Mouse (Mus musculus) testis, postnatal 10 days (tissue): ENCODE data around the gene Cd52.
A peak's percentile ranks its signal among the peaks of the same experiment; 100 is the strongest.

Experiments
- DNase-seq: peaks from one replicate; pipeline ENCODE4 v3.0.0; 2021; ENCODE audit warnings: low spot score

Gene Cd52

DNA sequence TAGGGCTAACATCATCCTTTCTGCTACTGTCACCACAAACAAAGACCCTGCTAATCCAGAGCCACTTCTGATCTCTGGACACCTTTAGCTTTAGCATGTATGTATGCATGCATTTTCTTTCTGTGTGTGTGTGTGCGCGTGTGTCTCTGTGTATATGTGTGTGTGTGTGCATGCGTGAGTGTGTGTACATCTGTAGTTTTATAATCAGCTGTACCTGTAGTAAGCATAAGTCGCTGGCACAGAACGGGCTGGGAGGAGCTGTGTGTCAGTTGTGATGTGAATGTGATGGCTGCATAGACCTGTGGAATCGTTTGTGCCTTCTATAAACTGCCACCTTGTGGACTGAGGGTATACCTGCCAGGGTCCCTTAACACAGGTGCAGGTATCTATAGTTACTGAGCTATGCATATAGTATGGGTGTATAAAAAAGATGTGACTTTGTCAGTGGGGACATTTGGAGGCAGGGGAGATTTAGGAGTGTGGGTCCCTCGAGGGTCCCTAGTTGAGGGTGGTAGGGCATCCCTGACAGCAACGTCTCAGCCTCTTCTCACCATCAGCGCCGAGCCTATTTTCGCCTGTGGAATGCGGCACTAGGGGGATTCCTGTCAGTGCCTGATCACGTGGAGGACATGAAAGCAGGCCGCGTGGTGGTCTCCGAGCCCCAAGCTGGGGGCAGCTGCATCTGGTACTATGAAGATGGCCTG, 4.2 kb downstream of the Cd52 start:
- DNase-seq = no peak

DNA sequence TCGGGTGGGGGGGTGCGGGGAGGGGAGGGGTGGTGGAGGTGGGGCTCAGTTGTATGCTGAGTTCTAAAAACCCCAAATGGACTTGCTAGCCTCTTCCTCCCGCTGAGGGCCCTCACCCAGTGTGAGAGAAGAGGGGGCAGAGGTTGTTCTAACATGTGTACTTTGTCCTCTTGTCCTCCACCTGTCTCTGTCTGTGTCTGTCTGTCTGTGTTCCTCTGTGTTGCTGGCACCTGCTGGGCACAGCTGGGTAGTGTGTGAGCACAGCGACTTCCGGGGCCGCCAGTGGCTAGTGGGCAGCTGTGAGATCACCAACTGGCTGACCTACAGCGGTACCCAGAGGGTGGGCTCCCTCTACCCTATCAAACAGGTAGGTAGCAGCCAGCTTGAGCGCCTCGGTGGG, 5.9 kb downstream of the Cd52 start:
- DNase-seq = no peak

DNA sequence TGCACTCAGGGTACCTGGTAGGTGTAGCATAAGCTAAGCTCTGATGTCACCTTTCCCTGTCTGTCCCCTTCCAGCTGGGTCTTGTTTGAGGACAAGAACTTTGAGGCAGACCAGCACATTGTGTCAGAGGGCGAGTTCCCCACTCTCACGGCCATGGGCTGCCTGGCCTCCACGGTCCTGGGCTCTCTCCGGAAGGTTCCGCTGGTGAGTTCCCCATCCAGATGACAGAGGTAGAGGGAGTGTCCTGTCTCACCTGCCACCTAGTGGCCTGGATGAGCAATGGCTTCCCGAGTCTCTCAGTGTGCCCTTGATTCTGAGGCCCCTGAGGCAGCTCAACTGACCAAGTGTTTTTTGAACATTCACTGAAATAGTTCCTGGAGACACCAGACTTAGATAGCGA, 7.5 kb downstream of the Cd52 start:
- DNase-seq = no peak

DNA sequence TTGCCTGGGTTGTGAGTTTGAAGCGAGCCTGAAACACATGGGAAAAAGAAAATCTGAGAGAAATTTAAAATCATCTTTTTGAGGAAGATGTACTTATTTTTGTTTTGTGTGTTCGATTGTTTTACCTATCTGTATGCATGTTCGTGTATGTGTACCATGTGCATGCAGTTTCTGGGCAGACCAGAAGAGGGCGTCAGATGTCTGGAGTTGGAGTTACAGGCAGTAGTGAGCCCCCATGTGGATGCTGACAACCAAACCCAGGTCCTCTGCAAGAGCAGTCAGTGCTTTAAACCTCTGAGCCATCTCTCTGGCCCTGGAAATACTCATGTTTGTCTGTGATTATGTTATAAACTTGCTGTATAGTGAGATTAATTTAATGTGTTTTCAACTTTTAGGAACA, 9.9 kb downstream of the Cd52 start:
- no peak for DNase-seq

DNA sequence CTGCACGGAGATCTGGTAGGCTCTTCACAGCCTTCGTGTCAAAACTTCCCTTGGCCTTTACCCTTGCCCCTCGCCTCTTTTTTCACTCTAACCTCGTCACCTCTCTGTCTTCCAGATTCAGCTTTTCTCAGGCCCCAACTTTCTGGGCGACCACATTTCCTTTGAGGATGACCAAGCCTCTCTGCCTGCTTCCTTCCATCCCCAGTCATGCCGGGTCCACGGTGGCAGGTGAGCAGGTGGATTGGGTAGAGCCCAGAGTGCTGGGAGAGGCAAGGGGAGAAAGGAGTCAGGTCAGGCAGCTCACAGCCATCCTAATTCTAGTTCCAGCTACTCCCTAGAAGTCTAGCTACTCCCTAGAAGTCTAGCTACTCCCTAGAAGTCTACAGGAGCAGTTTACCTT, 12.4 kb downstream of the Cd52 start:
- DNase-seq = no peak

DNA sequence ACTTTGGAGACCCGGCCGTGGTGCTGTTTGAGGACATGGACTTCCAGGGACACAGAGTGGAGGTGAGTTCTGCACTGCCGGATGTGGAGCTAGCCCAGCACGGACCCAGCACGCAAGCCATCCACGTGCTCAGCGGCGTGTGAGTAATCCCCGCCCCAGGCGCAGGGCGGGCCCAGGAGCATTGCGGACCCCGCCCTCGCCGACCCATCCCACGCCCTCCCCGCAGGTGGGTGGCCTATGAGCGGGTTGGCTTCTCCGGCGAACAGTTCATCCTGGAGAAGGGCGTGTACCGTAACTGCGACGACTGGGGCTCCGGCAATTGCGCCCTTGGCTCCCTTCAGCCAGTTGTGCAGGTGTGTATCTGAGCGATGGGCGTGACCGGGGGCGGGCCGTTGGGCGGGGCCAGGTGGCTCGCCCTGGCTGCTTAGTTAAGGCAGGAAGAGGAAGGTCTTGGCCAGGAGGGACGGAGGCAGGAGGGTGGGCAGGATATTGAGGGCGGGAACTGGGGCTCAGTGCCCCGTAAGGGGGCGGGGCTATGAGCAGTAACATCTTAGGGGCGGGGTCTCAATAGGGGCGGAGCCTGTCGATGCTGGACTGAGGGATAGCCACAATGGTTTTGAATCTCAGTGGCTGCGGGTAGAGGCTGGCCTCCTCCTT, 13.0 kb downstream of the Cd52 start:
- peak; percentile 79 for DNase-seq

DNA sequence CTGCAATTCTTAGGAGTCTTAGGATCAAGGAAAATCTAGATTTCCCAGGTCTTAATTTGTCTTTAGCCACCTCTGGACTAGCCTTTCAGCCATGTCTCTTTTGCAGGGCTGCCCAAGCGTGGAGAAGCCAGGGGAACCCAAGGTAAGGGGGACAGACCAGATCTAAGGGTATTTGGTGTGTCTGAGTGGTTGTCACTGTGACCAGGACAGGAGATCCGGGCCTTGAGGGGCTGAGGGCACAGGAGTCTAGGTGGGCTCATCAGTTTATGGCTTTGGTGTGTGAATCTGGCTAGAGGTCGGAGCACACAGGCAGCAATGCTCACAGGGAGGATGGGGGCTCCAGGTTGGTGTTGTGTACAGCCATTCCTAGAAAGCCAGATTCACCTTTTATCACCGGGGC, 14.2 kb downstream of the Cd52 start:
- DNase-seq = no peak

DNA sequence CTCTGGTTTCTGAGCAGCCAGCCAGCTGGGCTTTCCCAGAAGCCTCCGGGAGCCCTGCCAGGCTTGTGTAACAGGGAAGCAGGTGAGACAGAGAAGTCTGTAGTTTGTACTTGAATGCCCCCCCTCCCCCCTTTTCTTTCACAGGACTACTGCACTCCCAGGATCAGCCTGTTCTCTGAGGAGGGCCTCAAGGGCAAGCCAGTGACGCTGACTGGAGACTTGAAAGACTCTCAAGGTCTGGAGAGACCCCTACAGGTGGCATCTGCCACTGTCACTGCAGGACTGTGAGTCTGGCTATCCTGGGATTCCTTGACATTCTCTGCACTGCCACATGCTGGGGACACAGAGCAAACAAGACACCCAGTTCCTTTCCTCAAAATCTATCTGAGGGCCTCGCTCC, 16.2 kb downstream of the Cd52 start:
- peak; percentile 74 for DNase-seq

DNA sequence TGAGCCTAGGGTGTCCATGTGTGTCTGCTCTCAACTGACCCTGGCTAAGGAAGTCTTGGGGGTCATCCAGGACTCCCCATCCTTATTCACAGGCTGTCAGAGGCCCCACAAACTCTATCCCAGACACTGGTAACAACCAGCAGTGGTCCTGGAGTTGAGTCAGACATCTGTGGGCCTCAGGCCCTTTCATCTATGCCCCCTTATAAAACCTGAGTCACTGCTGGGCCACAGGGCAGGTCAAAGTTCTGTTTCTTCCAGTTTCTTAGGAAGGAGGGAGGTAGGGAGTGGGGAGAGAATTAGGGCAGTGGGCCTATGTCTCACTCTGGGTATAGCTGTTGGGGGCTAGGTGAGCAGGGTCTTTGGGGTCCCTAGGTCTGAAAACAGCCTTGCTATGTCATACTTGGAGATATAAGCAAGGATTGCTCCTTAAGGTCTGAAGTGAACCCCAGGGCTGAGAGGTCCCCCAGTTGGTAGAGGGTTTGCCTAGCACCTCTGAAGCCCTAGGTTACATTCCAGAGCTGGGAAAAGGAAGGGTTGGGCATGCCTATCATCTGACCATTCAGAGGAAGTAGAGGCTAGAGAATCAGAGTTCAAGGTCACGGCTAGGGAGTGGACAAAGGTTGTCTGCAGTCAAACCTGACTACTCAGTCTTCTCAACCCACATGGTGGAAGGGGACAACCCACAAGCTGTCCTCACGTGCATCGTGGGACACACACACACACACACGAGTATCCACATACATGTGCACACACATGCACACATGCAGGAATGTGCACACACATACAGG, 25.9 kb downstream of the Cd52 start:
- DNase-seq = no peak

DNA sequence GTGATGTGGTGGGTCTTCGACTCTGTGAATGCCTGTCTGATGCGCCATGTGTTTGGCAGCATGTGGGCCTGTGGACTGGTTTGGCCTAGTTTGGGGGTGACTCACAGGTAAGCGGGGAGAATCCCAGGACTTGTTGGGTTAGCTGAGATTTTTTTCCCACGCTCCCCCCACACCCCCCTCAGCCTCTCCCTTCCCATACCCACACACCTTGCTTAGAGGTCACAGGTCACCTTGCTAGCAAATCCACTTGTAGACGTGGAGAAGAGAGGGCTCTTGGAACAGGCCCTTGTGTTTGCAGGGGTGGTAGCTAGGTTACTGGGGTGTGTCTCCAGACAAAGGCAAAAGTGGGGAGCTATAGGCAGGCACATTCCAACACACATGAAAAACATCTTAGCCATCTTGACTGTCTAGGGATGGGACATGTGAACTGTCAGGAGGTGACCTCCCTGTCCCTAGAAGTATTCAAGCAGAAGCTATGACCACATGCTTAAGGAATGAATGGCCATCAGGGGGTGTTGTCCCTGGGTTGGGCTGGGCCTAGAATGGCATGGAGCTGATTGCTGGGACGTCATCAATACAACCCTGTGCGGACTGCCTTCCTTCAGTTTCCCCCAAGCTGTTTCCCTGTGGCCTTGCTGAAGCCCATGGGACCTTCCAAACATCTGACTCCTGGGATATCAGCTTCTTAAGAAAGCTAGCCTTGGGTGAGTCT, 26.9 kb downstream of the Cd52 start:
- DNase-seq = no peak

DNA sequence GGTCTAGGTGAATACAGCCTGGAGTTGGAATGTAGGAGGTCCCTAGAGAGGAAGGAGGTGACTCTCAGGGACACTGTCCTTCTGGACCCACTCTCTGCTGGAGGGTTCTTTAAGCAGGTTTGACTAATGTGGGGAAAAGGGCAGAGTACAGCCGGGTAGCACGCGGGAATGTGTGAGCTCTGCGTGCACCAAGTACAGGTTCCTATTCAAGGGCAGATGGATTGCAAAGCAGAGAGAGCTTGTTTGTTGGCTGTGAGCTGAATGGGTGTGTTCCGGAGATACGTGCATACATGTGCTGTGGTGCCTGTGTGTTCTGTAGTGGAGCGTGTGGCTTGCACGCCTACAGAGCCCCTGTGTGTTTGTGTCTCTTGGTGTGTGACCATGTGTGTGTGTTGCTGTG, 27.5 kb downstream of the Cd52 start:
- no peak for DNase-seq

DNA sequence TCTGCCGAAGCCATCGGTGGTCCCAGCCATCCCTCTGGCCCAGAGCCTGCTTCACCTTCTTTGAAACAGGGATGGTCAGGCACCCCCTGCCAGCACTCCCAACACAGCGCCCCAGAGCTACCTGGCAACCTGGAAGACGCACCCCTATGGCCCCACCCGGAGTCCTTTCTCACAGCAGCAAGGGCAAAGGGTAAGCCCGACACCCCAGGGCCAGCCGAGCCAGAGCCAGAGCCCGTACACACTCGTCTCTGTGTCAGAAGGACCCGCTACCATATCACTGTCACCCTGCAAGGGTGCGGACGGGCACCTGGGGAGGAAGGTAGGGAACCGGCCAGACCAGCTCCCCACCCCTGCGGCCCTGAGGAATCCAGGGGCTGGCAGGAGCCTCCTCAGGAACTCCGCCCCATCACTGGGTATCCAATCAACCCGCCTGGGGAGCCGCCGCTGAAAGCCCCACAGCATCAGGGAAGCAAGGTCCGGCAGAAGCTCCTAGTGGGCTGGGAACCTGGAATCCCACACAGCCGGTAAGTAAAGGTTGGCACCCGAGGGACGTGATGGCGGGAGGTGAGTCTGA, 29.4 kb downstream of the Cd52 start:
- DNase-seq = no peak

DNA sequence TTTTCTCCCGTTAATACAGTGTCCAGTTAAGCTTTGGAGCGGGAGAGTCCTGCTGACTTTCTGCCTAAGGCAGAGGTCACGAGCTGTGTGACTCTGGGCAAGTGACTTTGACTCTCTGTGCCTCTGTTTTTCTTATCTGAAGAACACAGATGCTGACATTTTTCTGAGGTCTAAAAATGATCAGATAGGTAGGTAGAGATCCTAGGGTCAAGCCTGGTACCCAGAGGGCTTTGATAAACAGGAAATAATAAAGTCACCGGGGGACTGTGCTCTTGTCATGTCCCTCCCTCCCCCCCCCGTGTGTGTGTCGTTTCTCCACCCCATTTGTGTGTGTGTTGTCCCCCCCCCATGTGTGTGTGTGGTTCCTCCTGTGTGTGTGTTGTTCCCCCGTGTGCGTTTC, 32.3 kb downstream of the Cd52 start:
- DNase-seq = no peak

DNA sequence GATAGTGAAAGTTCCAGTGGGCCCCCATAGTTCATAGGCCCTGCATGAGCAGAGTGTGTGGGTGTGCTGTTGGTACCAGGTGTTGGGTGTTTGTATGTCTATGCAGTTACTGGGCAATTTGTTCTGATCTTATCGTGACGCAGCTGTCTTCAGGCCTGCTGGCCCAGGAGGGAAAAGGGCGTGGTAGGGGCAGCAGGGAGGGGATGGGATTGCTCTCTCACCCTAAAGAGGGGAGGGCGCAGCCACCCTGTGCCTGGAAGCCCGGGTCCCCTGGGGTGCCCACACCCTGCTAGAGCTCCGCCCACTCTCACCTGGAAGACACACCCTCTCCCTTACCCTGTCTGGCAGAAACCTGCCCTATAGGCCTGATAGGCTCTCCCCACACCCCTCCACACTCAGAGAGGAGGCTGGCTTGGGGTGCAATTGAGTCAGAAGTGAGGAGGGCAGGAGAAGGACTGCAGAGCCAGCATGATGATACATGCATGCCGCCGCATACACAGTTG, 32.9 kb downstream of the Cd52 start:
- DNase-seq = no peak

DNA sequence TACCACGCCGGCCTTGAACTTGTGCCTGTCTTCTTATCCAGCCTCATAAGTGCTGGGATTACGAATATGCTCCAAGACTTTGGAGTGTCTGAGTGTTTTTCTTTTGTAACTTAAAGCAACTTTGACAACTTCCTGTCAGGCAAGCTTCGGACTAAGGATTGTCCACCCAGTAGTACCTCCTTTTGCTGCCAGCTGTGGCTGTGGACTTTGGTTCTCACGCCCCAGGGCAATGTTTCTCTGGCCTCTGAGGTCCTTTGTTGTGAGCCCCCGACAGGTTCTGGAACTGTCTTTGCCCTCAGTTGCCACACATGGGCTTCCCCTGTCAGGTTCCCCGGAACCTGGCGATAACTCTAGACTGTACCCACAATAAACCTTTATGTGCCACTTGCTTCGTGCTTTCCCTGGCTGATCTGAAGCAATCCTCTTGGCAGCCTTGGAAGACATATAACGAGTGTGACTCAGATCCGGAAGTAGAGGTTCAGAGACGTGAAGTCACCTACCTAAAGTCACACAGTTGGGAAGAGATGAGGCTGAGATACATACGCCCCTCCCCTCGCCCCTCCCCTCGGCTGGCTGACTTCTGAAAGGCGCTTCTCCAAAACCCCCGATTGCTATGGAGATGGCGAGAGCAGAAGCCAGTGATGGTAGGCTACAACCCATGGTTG, 33.6 kb downstream of the Cd52 start:
- no peak for DNase-seq

DNA sequence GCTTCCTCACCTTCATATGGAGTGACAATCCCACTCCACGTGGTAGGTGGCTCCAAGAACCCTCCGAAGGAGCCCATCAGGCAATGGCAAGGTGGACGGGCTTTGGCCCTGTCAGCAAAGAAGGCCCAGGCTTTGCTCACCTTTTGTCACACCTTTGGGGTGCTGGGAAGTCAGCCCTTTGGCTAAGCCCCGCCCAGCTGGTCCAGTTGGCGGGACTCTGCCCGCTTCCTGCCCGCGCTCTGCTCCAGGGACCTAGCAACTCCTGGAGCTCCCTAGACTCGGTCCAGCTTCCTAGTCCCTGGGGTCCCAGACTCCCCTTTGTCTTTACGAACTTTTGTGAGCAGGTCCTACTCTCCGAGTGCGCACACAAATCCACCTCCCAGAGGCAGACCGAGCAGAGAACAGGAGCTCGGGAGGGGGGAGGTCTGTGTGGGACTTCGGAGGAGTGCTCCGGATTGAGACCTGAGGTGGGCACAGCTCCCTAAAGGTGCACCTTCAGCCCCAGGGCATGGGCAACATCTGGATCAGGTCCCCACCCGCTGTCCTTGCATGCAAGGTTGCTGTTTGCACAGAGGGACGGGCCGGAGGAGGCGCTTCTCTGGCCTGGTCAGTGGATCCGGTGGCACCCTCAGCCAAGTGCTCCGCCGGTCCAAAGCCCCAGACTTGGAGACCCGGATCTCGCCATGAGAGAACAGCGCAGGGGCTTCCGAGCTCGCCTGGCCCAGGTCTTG, 34.6 kb downstream of the Cd52 start, which contains the start of gene Crybg2:
TSS of gene Crybg2 (plus strand) at position 681 of the 731 bp plus-strand sequence.
- DNase-seq = no peak

DNA sequence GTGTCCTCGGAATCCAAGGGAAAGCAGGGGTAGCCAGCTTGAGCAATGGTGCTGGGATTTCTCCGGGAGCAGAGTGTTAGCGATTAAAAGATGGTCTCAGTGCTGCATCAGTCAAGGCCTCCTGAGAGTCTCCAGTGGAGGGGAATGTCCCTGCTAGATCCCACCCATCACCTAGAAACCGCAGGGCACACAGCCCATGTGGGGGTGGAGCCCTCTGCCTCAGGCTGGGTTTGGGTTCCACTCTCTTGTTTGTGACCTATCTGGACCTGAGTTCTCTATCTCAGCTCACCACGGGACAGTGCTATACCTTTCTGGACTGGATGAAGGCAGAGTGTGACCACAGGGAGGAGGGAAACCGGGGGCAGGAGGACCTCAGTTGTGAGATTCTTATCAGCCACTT, 36.0 kb downstream of the Cd52 start:
- DNase-seq = no peak

DNA sequence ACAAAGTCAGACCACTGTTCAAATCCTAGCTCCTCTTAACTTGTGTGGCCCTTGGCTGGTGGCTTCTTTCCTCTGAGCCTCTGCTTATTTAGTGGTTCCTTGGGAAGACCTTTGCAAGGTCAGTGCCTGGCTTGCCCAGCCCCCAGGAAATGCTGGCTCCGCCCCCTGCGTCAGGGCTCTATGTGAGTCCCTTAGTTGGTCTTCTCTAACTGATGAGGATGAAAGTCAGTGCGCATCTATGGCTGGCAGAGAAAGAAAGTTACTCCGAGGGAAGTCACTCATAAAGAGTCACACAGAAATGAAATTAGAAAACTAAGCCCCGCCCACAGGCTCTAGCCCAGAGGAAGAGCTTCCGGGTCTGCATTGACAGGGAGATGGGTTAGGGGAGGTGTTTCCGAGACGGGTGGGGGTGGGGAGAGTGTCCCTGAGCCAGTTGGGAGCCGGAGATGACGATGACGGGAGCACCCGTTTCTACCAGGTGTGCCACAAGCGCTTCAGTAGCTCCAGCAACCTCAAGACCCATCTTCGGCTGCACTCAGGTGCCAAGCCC, 36.6 kb downstream of the Cd52 start:
- DNase-seq = no peak

DNA sequence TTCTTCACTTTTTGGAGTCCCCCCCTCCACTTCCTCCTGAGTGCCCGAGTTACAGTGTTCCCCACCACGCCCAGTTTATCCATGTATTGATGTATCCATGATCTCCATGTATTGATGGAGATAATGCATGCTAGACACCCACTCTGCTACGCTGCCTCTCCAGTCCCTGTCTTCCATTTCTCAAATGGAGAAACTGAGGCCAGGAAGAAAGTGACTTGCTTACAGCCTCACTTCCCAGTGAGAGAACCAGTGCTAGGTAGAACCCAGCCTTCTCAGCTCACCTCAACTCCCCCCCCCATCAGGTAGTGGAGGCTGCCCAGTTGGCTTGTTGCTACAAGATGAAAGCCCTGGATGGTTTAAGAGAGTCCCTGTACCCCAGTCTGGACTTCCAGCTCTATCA, 41.3 kb downstream of the Cd52 start, which contains the start of gene Zfp683:
TSS of gene Zfp683 (plus strand) at position 301 of the 400 bp plus-strand sequence.
- no peak for DNase-seq

DNA sequence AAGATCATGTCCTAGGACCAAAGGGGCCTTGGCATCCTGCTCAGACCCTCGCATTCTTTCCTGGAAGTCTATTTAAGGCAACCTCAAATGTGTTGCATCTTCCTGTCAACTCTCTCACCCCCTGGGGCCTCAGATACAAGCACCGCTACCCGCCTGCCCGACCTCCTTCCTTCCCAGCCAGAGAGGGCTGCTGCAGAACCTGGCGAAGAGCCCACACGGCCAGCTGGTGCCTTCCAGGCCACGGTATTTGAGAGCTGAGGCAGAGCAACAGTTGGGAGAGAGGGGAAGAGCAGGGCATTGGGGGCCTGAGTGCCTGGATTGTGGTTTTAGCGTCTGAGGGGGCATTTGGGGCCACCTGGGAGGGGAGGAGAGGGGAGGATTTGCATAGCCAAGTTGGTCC, 42.3 kb downstream of the Cd52 start:
- peak; percentile 66 for DNase-seq
